Mouse (Mus musculus) retina, postnatal 1 day (tissue): ENCODE results near the gene Mettl14.
"Not testable (repeated sequence)": the region's sequence is repeated elsewhere in the genome, so short reads cannot be mapped to it uniquely, and the experiment has no call there.

Experiments used
- DNase-seq: peaks from one replicate; pipeline ENCODE4 v3.0.0-alpha.2; 2012

The Mettl14 gene

DNA sequence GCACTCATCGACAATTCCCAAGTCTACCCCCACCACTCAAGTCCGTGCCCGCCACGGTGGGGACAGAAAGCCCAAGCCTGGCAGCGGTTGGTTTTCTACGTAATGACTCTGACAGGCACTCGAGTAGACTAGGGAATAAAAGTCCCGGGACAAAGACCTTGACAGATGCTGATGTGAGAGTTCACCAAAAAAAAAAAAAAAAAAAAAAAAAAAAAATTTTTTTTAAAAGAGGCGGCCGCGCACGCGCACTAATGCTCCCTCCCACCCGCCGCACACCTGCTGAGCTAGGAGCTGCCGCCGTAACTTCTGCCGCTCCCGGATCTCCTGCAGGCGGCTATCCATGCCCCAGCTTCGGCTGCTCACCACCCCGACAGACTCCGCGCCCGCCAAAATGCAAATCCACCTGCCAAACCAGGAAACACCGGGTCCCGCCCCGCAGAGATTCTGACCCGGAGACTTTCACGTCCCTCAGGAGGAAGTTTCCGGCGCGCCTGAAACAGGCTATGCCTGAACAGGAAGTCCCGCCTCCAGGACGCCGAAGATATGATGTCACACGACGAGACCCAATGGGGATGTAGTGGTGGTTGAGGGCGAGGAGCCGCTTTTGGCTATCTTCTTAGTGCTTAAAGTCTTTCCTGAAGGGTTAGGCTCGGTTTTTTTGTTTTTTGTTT lies at the start of gene Mettl14:
Mettl14 (minus strand) TSS at position 623 of the 671 bp plus-strand sequence.
- DNase-seq = peak; percentile 99

DNA sequence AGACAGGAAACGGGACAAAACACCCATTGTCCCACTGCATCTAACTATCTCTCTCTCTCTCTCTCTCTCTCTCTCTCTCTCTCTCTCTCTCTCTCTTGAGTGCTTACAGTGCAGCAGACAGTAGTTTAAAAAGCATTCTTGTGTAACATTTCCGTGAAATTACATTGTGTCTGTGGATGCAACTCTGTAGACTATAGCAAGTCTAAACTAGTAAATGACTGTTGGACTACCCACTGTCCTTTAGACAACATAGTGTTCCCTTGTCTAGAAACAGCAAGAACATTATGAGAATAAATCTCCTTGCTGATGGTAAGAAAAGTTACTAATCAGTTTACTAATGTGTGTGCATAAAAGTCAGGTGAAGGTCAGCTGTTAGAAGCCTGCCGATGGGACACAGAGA lies 47.5 kb upstream of the Mettl14 start:
- DNase-seq = no peak

DNA sequence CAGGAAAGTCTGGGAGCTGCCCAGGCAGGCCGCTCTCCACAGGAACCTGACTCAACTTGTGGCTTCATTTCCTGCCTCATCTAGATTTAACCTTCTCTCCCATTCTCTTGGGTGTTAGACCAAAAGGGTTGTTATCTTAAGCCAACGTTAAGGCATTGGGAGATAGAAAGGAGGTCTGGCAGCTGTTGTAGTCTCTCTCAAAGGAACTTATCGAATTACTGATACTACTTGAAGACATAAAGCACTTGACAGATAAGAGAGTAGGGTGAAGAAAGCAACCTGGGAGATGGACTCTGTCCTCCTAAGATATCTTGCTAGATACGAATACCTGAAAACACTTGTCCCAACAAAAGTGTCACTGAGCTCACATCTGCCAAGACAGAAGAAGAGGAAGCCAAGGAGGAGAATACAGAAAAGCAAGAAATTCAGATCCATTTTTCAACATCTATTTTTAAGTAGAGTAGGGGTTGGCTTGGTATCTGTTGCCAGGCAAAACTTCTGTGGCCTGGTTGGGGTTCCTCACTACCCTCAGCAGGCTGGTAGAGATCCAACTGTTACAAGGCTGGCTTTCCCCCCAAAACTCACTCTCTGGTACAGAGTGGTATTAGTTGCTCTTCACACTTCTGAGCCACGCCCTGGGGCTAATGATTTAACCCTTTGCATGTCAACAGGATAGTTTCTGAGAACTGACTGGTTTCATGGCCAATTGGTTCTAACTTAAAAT lies 46.2 kb upstream of the Mettl14 start:
- DNase-seq = no peak

DNA sequence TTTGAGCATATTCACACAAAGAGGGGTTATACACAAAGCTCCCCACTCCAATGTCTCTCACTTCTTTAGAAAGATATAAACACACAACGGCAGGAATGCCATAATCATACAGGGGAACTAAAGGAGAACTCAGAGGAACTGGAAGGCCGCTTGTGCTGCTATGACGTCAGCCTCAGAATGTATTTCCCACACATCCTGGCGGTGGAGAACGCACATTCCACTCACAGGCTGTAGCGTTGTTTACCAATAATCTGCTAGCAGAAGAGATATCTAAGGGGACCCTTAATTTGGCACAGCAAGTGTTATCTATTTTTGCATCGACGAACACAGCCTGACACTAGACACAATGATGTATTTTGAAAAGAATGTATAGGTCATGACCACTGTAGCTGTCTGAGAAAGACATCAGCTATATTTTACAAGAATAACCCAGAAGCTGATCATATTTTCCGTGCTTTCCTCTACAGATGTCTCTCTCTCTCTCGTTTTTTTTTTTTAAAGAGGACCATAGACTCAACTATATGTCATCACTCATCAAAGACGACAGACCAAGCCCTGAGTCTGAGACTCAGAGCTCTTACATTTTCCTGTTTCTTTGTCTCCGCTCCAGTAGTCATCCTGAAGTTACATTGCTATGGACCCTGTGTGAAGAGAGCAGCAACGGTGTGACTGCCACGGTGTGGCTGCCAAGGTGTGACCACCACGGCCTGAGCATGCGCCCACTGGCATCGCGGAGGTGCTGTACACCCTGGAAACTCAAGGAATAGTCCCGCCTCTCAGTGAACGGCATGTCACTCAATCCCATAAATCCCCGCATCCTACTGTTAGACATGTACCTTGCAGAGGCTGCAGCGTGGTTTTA lies 43.9 kb upstream of the Mettl14 start:
- no peak for DNase-seq

DNA sequence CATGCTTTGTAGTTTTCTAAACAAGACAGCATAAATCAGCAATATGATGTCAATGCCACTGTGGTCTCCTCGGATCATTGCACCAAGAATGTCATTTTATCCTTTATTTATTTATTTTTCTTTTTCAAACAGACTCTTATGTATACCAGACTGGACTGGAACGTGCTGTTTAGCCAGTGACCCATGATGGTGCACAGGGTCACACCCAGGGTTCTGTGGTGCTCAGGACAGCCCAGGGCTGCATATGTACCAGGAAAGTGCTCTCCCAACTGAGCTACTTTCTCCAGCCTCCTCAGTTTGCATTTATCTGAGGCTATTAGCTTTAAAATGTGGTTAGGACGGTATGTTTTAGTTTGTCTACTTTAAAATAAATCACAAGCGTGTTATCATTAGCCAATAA lies 42.1 kb upstream of the Mettl14 start:
- DNase-seq = no peak

DNA sequence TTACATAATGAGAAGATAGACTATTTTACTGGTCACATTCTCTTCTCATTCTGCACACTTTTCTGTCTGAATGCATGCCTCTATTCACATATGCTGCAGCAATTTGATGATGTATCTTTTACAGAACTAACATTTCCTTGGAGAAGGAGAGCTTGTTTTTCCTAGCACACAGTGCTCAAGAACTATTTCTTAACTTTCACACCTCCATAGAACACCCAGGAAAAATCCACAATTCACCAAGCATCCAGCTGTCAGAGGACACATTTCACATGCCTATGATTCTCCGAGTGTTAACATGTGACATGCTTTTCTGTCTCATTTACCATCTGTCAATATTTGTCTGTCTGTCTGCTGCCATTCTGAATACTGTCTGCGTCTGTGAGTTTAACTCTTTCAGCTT lies 39.7 kb upstream of the Mettl14 start:
- DNase-seq = no peak

DNA sequence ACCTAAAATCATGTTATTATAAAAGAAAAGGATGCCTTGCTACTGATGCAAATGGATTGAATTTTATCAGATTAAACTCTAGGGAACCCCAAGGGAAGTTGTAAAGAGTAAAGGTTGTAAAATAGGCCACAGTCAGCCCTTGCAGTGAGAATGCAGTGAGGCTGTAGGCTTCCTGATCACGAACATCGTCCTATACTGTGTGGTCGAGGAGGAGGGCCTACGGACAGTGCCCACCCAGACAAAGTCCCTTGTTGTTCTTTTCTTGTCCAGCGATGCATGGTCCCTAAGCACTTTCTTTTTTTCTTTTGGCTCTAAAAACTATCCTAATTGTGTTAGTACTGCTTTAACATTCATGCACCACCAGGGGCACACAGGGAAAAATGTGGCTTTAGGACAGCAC lies 27.3 kb upstream of the Mettl14 start:
- DNase-seq = peak; percentile 8

DNA sequence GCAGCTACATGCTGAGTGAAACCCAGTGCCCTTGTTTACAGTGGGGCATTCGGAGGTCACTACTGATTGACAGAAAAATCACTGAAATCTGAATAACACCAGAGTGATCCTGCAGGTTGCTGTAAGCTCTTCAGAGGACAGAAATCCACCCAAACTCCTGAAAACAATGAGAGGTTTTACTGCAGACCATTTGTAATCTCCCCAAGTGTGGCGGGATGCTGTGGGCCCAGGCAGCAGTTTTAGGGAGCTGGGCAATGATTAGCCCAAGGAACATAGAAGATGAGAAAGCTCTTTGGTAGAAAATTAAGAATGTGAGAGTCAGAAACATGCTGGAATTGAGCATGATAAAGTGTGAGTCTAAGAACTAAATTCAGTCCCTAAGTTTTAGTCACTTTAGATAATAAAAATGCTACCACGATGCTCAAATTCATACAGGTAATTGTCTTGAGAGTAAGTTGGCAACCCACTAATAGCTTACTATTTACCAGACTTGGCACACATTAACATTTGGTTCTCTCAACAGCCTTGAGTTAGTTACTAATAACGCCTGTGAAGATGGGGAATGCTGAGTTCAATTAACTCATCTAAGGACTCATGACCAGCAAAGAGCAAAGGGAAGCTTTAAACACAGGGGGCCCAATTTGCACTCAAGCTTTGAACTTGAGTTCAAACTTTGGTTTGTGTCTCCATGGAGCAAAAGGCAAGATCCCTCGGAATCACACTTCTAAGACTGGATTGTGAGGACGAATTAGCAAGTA lies 26.1 kb upstream of the Mettl14 start:
- no peak for DNase-seq

DNA sequence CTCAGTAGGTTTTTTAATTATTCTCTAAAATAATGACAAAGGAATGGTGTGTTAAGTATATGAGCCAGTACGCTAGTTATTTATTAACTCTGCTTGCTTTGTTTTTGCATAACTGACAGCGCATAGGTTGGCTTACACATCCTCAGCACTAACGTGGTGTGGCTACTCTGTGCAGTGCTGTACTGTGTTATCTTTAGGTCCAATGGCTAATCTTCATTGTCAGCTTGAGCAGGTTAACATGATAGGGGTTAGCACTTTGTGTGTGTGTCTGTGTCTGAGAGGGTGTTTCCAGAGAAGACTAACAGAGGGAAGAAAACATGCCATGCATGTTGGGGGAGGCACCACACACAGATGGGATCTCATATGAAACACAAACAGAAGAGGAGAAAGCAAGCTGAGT lies 19.0 kb upstream of the Mettl14 start:
- DNase-seq = no peak

DNA sequence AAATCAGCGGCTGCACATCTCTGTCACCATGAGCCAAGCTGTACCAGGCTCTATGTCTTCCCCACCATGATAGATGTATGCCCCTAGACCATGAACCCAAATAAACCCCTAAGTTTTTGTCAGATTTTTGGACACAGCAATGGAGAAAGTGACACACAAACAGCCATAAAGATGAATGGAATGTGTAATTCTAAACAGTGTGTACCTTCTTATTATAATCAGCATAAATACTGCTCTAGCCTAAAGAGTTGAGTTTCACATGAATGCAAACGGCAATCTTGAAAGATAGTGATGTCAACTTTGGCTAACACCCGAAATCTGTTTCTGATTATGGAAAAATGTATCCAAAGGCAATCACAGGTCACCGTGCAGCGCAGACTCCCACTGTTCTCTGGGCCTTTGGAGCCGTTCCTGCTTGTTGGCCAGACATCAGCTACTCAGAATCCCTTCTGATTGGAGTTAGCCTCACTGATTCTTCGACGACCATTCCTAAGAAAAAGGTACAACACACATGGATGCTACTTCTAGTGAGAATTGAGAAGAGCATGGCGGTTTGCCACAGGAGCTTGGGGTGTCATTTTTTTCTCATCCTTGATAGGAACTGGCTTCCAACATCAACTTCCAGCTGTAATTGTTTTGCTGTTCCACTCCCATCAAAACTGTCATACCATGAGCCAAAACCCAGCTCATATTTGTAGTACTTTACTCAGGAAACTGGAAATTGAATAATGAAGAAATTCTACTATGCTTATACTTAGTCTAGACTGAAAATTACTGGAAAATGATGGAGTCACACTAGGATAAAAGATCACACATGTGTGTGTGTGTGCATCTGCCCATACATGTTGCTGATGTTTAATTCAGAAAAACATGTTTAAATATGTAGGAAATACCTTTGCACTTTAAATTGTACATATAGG lies 11.9 kb upstream of the Mettl14 start:
- no peak for DNase-seq

DNA sequence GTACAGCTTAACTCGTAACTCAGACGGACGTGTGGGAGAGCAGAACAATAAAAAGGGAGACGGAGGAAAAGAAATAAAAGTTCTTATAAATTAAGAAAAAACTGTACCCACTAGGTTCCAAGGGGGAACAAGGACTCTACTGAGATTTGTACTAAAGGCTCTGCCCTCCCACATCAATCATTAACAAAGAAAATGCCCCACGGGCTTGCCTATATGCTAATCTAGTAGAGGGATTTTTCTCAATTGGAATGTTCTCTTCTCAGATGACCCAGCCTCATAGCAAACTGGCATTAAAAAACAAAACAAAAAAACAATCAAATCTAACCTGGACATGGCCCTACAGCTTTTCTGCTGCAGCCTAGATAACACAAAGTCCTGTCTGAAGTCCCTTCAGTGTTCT lies 9.7 kb upstream of the Mettl14 start:
- DNase-seq = no peak

DNA sequence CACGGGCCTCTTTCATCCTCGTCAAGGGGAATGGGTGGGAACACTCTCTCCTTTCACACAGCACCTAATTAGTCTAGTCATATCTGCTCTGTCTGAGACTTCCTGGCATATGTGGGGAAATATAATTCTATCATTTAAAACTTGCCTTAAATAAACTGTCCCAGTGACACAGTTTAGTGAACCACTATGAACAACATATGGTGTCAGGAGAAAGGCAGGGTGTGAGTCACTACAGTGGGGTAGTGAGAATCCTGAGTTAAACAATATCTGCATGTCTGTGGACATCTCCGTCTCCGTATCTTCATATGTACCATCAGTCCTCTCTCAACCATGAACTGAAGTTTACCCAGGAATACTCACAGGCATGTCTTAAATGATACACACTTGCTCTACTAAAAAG lies 5.3 kb upstream of the Mettl14 start:
- no peak for DNase-seq

DNA sequence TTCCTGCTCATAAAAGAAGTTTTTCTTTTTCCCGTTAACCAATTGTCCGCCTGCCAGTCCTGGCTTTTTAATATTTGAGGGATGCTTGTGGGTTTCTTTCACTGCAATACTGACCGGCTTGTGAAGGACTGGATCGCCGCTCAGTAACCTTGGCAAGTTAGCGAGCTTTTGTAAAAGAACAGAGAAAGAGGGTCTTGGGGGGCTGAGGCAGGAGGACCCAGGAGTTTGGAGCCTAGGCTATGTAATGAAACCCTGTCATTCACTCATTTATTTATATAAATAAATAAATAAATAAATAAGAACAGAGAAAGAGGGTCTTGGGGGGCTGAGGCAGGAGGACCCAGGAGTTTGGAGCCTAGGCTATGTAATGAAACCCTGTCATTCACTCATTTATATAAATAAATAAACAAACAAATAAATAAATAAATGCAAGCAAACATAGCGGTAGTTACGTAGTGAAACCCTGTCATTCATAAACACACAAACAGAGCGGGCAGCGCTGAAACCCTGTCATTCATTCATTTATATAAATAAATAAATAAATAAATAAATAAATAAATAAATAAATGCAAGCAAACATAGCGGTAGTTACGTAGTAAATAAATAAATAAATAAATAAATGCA lies 361 bp upstream of the Mettl14 start:
- DNase-seq = peak; percentile 13

DNA sequence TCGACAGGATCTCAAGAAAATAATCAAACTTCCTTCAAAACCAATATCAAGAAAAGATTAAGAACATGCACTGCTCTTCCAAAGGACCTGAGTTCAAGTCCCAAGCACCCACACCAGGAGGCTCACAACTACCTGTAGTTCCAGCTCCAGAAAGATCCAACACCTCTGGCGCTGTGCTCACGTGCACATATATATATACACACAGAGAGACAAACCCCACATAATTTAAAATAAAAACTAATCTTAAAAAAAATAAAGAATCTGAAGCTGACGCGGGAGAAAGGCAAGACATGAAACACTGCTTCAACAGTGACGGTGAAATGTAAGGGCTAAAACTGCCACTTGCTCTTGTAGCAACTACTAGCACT lies 806 bp downstream of the Mettl14 start:
- DNase-seq = no peak

DNA sequence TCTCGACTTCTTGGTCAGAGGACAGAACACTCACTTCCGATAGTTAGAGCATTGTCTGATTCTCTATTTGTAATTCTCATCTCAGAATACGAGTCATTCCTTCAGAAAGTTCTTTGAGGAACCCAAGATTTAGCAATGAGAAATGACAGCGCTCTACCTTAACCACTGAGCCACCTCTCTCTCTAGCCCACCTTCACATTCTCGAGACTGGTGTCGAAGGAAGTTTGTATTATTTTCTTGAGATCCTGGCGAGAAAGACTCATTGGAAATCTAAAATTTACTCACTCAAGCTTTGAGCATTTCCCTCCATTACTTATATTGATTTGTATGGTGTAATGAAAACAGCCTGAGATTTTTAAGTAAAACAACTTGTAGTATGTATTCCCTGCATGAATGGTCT lies 1.5 kb downstream of the Mettl14 start:
- no peak for DNase-seq

DNA sequence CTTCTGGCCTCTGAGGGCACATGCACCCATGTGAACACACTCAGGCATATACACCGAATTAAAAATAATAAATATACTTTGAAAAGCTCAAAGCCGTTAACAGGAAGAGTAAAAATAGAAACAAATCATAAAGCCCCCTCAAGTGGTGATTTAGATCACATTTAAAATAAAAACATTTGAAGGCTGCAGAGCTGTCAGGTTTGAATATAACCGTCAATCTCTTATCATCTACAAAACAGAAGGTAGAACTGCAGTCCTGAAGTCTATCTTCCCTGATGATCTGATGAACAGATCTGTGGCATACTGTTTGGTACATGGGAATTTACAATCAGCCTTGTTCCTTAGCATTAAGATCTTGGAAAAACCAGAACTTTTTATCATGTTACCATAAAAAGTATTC lies 9.3 kb downstream of the Mettl14 start:
- no peak for DNase-seq

DNA sequence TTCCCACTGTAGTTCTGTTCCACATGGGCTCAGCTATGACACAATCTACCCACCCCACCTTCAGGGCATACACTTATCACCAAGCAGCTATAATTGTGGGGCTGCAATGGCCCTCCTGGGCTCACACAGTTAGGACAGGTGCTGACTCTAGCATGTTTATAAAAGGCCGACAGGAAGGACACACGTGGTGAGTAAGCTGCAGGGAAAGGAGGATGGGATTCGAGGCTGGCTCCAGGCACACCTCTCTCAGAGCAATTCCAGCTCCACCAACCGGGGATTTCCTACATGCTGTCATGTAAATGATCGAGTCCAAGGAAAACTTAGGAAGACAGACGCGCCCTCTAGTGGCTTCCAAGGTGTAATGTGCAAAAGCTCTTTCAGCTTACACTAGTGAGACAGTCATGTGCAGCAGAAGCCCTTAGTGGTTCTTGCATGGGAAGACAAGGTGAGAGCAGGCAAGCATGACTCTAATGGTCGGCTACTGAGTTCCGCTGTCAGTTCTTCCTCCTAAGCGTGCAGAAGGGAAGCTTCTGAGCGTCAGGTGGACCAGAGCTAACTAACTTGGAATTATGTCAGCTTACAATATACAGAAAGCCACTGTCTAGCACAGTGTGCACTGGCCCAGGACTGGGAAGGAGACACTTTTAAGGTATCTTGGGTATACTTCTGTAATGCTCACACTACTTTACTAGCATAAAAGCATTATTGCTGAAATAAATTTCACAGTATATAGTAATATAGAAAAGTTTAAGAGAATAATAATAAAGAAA lies 14.0 kb downstream of the Mettl14 start:
- DNase-seq = peak; percentile 80

DNA sequence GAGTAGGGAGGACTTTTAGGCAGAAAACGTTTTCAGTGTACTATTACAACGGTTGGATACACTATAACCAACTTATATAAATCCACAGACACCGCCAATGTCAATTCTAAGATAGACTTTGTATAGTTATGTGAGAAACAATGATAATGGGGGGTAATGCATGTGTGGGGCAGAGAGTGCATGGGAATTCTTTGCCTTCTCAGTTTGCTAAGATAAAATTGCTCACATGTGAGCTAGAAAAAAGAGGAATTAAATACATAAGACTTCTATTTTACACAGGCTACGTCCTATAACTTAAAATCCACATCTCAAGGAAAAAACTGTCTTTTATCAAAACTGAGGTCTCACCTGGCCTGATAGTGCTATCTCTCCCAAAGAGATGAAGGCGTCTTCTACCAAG lies 15.0 kb downstream of the Mettl14 start:
- no peak for DNase-seq

DNA sequence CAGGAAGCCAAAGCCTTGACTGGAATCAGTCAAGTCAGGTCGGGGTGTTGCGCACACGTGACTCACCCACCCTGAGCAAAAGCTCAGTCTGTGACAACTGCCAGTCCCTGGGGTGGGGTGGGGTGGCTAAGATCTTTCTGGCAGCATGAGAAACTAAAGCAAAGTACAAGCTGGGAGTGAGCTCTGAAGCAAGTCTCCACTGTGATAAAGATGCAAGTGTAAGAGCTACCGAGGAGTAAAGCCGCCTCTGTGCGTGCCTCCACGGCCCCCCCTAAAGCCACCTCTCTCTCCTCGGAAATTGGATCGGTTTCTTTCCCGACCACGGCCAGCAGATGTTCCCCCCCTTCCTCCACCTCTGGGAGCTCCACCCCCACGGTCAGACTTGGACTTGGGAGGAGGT lies 16.7 kb downstream of the Mettl14 start:
- no peak for DNase-seq

DNA sequence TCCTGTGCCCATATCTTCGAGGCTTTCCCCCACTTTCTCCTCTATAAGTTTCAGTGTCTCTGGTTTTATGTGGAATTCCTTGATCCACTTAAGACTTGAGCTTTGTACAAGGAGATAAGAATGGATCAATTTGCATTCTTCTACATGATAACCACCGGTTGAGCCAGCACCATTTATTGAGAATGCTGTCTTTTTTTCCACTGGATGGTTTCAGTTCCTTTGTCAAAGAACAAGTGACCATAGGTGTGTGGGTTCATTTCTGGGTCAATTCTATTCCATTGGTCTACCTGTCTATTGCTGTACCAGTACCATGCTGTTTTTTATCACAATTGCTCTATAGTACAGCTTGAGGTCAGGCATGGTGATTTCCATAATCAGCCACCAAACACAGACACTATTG lies 19.1 kb downstream of the Mettl14 start:
- not testable (repeated sequence) for DNase-seq
